8 mouse cellular contexts compared by ENCODE assay signal in genomic region chr10:59907695-59908299, GRCm38 (mm10). TPM values are rescaled to one million over a fixed set of nuclear protein-coding genes. Genes with fewer than 3 reads are reported as not detected.
DNase-seq lines count a peak whose midpoint lies in the region; ATAC-seq and TF ChIP-seq lines count a peak whose summit lies in the region.

No protein-coding gene starts in this region.

- H3K36me3 ChIP-seq in E14TG2a.4 (ENCODE audit: insufficient read depth, low read length): no peaks in the 10 kb centered on the region
- H3K36me3 ChIP-seq in forebrain, embryonic 11.5 days (ENCODE audit: control insufficient read depth, insufficient read depth, low read length): no peaks in the 10 kb centered on the region

- no peaks in the 10 kb centered on the region for H3K9me3 ChIP-seq in E14TG2a.4 (ENCODE audit: low read length)
- H3K9me3 ChIP-seq in forebrain, embryonic 11.5 days (ENCODE audit: control insufficient read depth, low read length): no peaks in the 10 kb centered on the region

- 54% methylated on average over 7 of the region's 7 CpGs for WGBS in forebrain, embryonic 11.5 days

- no peak for TF ChIP-seq CTCF in E14TG2a.4 (conservative IDR thresholded peaks at IDR 0.05; ENCODE audit: low read length)

- peak; percentile 97 for DNase-seq in heart, adult 11 months
- DNase-seq in heart, postnatal 25 days (ENCODE audit: low spot score): no peak
- peak; percentile 51 for DNase-seq in forebrain, embryonic 11.5 days (ENCODE audit: low spot score)
- peak; percentile 56 for DNase-seq in kidney, postnatal 14 days
- no peak for DNase-seq in left cerebral cortex, postnatal 14 days (ENCODE audit: low spot score in 2 of 2)
- DNase-seq in layer of hippocampus, postnatal 36 days: no peak

- intact Hi-C loops in heart, postnatal 25 days (cut with DNase I): no loop called here
- intact Hi-C loops in left cerebral cortex, postnatal 14 days (cut with DNase I): no loop called here

- ATAC-seq in forebrain, embryonic 11.5 days (replicated peaks; ENCODE audit: low FRiP score): no peak
- peak; percentile 47 for ATAC-seq in megakaryocyte-erythroid progenitor cell, adult 5-6 weeks (replicated peaks; ENCODE audit: low FRiP score, low TSS enrichment, poor library complexity, severe bottlenecking)

- H3K9ac ChIP-seq in forebrain, embryonic 11.5 days (ENCODE audit: low read length): peak overlapping the region; percentile 27; the same call in 1 of the 2 replicates

- H3K4me1 ChIP-seq in E14TG2a.4 (replicated peaks; ENCODE audit: low read depth, low read length): peaks cover 77% of the 10 kb centered on the region
- peaks cover 21% of the 10 kb centered on the region for H3K4me1 ChIP-seq in forebrain, embryonic 11.5 days (replicated peaks; ENCODE audit: control insufficient read depth, insufficient read depth, low read length)

- 0 out of 2 replicates have a peak overlapping the region, but pooled peaks have one; percentile 39 for H3K4me3 ChIP-seq in E14TG2a.4 (replicated peaks; ENCODE audit: low read length)
- H3K4me3 ChIP-seq in forebrain, embryonic 11.5 days (ENCODE audit: low read depth, low read length): no peak overlapping the region

- H3K27ac ChIP-seq in forebrain, embryonic 11.5 days (ENCODE audit: low read depth, low read length): no peak overlapping the region

- no peak overlapping the region for H3K4me2 ChIP-seq in forebrain, embryonic 11.5 days (ENCODE audit: low read depth, low read length, severe bottlenecking)

- peaks cover 31% of the 10 kb centered on the region for H3K27me3 ChIP-seq in E14TG2a.4 (ENCODE audit: insufficient read depth, low read length)
- no peaks in the 10 kb centered on the region for H3K27me3 ChIP-seq in forebrain, embryonic 11.5 days (ENCODE audit: control insufficient read depth, insufficient read depth, low read length)

RNA-seq across cellular contexts. Expression of gene Dnajb12, which starts 28.4 kb away (rescaled TPM):
- total RNA-seq in heart, postnatal 25 days (2021): 10 to 100 TPM; 34.5 to 35.9 TPM
- polyA plus RNA-seq in forebrain, embryonic 11.5 days (2014; fragmentation: Nextera tagmentation; extraction: Ambion mirVana): 25.3 and 26.5 TPM in 2 replicates
- total RNA-seq in megakaryocyte-erythroid progenitor cell, adult 5-6 weeks (2014; fragmentation: Nextera tagmentation): 27.1 and 35.8 TPM in 2 replicates
- 15.1 and 27.7 TPM in 2 replicates for total RNA-seq in megakaryocyte-erythroid progenitor cell, adult 5-6 weeks (2017)
- total RNA-seq in left cerebral cortex, postnatal 14 days (2021): 10 to 100 TPM; 46.3 to 50.6 TPM
- total RNA-seq in layer of hippocampus, postnatal 36 days (2021): 10 to 100 TPM; 48.0 to 48.3 TPM

RNA-seq across cellular contexts. Expression of gene Ddit4, which starts 43.8 kb away (rescaled TPM):
- total RNA-seq in heart, postnatal 25 days (2021): 10 to 100 TPM; 41.8 to 77.1 TPM
- 7.4 and 9.5 TPM in 2 replicates for polyA plus RNA-seq in forebrain, embryonic 11.5 days (2014; fragmentation: Nextera tagmentation; extraction: Ambion mirVana)
- total RNA-seq in megakaryocyte-erythroid progenitor cell, adult 5-6 weeks (2014; fragmentation: Nextera tagmentation): 2.0 and 3.0 TPM in 2 replicates
- total RNA-seq in megakaryocyte-erythroid progenitor cell, adult 5-6 weeks (2017): 2.0 and 4.4 TPM in 2 replicates
- 10 to 100 TPM; 52.5 to 76.3 TPM for total RNA-seq in left cerebral cortex, postnatal 14 days (2021)
- total RNA-seq in layer of hippocampus, postnatal 36 days (2021): 10 to 100 TPM; 89.5 to 96.2 TPM

Comparison
In these comparisons a context has a peak if more than half of its experiments do, and no peak if none do; other contexts are left out.
1. DNase-seq: peak in heart, adult 11 months (single experiment), forebrain, embryonic 11.5 days (single experiment) and kidney, postnatal 14 days (single experiment); none in heart, postnatal 25 days (single experiment), left cerebral cortex, postnatal 14 days (0 of 2) and layer of hippocampus, postnatal 36 days (0 of 2).
2. RNA of gene Ddit4, which starts 43.8 kb away (total RNA-seq): 89.5 to 96.2 TPM in layer of hippocampus, postnatal 36 days, 41.8 to 77.1 TPM in heart, postnatal 25 days and 52.5 to 76.3 TPM in left cerebral cortex, postnatal 14 days; 2.0 to 4.4 TPM in megakaryocyte-erythroid progenitor cell, adult 5-6 weeks; every median in the first group is over 4 times any median in the second.